Mouse (Mus musculus): ENCODE measurements around the gene Erc1. TPM values are rescaled to one million over a fixed set of nuclear protein-coding genes. Genes with fewer than 3 reads are reported as not detected.
A peak's percentile ranks its signal among the peaks of the same experiment; 100 is the strongest.

Erc1 gene
- polyA plus RNA-seq (2012; rRNA removed) (1.5 and 1.8 TPM in 2 replicates), polyA plus RNA-seq (2014; fragmentation: Nextera tagmentation; extraction: Ambion mirVana) (3.6 and 3.7 TPM in 2 replicates)

GRCm38 (mm10) chr6:119848034-119848695 lies at the start of gene Erc1:
Erc1 (minus strand) TSS chr6:119848167.
- peak within 1 kb of the TSS; percentile 77 for H3K27ac ChIP-seq
- peak within 1 kb of the TSS; percentile 99 for H3K4me2 ChIP-seq (ENCODE audit: low read depth)
- H3K4me3 ChIP-seq (ENCODE audit: insufficient read depth in 1 of 2, low read depth in 2 of 2, low read length in 2 of 2), result peak within 1 kb of the TSS; percentile 93 to 98
- H3K27me3 ChIP-seq (ENCODE audit: control insufficient read depth, insufficient read depth, low read length), result no peaks in the 10 kb centered on the region
- peak; percentile 76 to 78 (median 77) for DNase-seq (ENCODE audit: low read depth in 3 of 3, low spot score in 3 of 3)
- ATAC-seq (ENCODE audit: insufficient read depth), result peak; percentile 93
- no peak for TF ChIP-seq CTCF (IDR thresholded peaks at IDR 0.05; ENCODE audit: low read depth)
- no peak for TF ChIP-seq EP300 (IDR thresholded peaks at IDR 0.05; ENCODE audit: low read depth)
- H3K9ac ChIP-seq (replicated peaks), result peak within 1 kb of the TSS; percentile 94
- WGBS (ENCODE audit: insufficient replicate concordance), result under 1% methylated on average over 73 of the region's 73 CpGs
- no peaks in the 10 kb centered on the region for H3K36me3 ChIP-seq (replicated peaks; ENCODE audit: control insufficient read depth, insufficient read depth, low read depth)
- no peaks in the 10 kb centered on the region for H3K9me3 ChIP-seq (ENCODE audit: control insufficient read depth, low read length)
- H3K4me1 ChIP-seq (replicated peaks; ENCODE audit: control insufficient read depth in 2 of 2, insufficient read depth in 2 of 2, low read length in 1 of 2), result peaks cover 12 to 13% of the 10 kb centered on the region in 2 experiments

- Histone ChIP-seq H3K9ac (replicated peaks) (no peak overlapping the region), H3K27ac (no peak overlapping the region), H3K36me3 (replicated peaks; ENCODE audit: control insufficient read depth, insufficient read depth, low read depth) (no peaks in the 10 kb centered on the region), H3K9me3 (ENCODE audit: control insufficient read depth, low read length) (no peaks in the 10 kb centered on the region), H3K4me3 (ENCODE audit: insufficient read depth in 1 of 2, low read depth in 2 of 2, low read length in 2 of 2) (no peak overlapping the region), H3K4me2 (ENCODE audit: low read depth) (no peak overlapping the region), H3K4me1 (replicated peaks; ENCODE audit: control insufficient read depth in 2 of 2, insufficient read depth in 2 of 2, low read length in 1 of 2) (no peaks in the 10 kb centered on the region), H3K27me3 (ENCODE audit: control insufficient read depth, insufficient read depth, low read length) (no peaks in the 10 kb centered on the region)
- TF ChIP-seq EP300 (IDR thresholded peaks at IDR 0.05; ENCODE audit: low read depth) (no peak), CTCF (IDR thresholded peaks at IDR 0.05; ENCODE audit: low read depth) (no peak)
- ATAC-seq (ENCODE audit: insufficient read depth), result no peak
- 35% methylated on average over 7 of the region's 7 CpGs for WGBS (ENCODE audit: insufficient replicate concordance)
- DNase-seq (ENCODE audit: low read depth in 3 of 3, low spot score in 3 of 3), result no peak
Measured at GRCm38 (mm10) chr6:119892711-119893110, 44.7 kb upstream of the Erc1 start.

GRCm38 (mm10) chr6:119883151-119883550 lies 35.2 kb upstream of the Erc1 start:
- WGBS (ENCODE audit: insufficient replicate concordance), result 41% methylated on average over 7 of the region's 7 CpGs
- ATAC-seq (ENCODE audit: insufficient read depth) (no peak), DNase-seq (ENCODE audit: low read depth in 3 of 3, low spot score in 3 of 3) (no peak)
- Histone ChIP-seq H3K9me3 (ENCODE audit: control insufficient read depth, low read length) (no peaks in the 10 kb centered on the region), H3K27me3 (ENCODE audit: control insufficient read depth, insufficient read depth, low read length) (no peaks in the 10 kb centered on the region), H3K4me1 (replicated peaks; ENCODE audit: control insufficient read depth in 2 of 2, insufficient read depth in 2 of 2, low read length in 1 of 2) (no peaks in the 10 kb centered on the region), H3K4me2 (ENCODE audit: low read depth) (no peak overlapping the region), H3K4me3 (ENCODE audit: insufficient read depth in 1 of 2, low read depth in 2 of 2, low read length in 2 of 2) (no peak overlapping the region), H3K36me3 (replicated peaks; ENCODE audit: control insufficient read depth, insufficient read depth, low read depth) (no peaks in the 10 kb centered on the region), H3K27ac (no peak overlapping the region), H3K9ac (replicated peaks) (no peak overlapping the region)
- TF ChIP-seq CTCF (IDR thresholded peaks at IDR 0.05; ENCODE audit: low read depth), result no peak
- no peak for TF ChIP-seq EP300 (IDR thresholded peaks at IDR 0.05; ENCODE audit: low read depth)

- no peak for ATAC-seq (ENCODE audit: insufficient read depth)
- H3K4me3 ChIP-seq (ENCODE audit: insufficient read depth in 1 of 2, low read depth in 2 of 2, low read length in 2 of 2), result no peak overlapping the region
- no peaks in the 10 kb centered on the region for H3K4me1 ChIP-seq (replicated peaks; ENCODE audit: control insufficient read depth in 2 of 2, insufficient read depth in 2 of 2, low read length in 1 of 2)
- H3K4me2 ChIP-seq (ENCODE audit: low read depth), result no peak overlapping the region
- no peaks in the 10 kb centered on the region for H3K36me3 ChIP-seq (replicated peaks; ENCODE audit: control insufficient read depth, insufficient read depth, low read depth)
- no peak overlapping the region for H3K27ac ChIP-seq
- WGBS (ENCODE audit: insufficient replicate concordance), result 68% methylated on average over 11 of the region's 11 CpGs
- TF ChIP-seq CTCF (IDR thresholded peaks at IDR 0.05; ENCODE audit: low read depth) (no peak), EP300 (IDR thresholded peaks at IDR 0.05; ENCODE audit: low read depth) (no peak)
- no peak for DNase-seq (ENCODE audit: low read depth in 3 of 3, low spot score in 3 of 3)
- no peaks in the 10 kb centered on the region for H3K9me3 ChIP-seq (ENCODE audit: control insufficient read depth, low read length)
- no peaks in the 10 kb centered on the region for H3K27me3 ChIP-seq (ENCODE audit: control insufficient read depth, insufficient read depth, low read length)
- no peak overlapping the region for H3K9ac ChIP-seq (replicated peaks)
Measured at GRCm38 (mm10) chr6:119864341-119865034, 16.5 kb upstream of the Erc1 start.

DNA sequence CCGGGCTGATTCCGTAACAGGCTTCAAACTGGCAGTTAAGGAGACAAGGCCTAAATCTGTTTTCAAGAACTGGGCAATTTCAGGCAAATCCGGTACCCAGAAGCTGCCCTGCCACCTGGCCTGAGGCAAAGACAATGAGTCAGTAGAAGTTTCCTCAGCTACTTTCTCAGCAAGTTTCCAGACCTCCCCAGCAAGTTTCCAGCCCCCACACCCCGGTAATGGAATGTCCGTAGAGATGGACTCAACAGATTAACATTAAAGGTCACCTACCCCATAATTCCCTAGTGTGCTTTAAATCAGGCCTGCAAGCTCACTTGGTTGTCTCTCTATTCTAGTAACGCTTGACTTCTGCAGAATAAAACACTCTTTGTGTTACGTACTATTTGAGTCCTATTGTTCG lies 13.6 kb upstream of the Erc1 start:
- Histone ChIP-seq H3K27ac (no peak overlapping the region), H3K4me3 (ENCODE audit: insufficient read depth in 1 of 2, low read depth in 2 of 2, low read length in 2 of 2) (no peak overlapping the region), H3K36me3 (replicated peaks; ENCODE audit: control insufficient read depth, insufficient read depth, low read depth) (no peaks in the 10 kb centered on the region), H3K4me2 (ENCODE audit: low read depth) (no peak overlapping the region), H3K4me1 (replicated peaks; ENCODE audit: control insufficient read depth in 2 of 2, insufficient read depth in 2 of 2, low read length in 1 of 2) (no peaks in the 10 kb centered on the region), H3K27me3 (ENCODE audit: control insufficient read depth, insufficient read depth, low read length) (no peaks in the 10 kb centered on the region), H3K9me3 (ENCODE audit: control insufficient read depth, low read length) (no peaks in the 10 kb centered on the region), H3K9ac (replicated peaks) (no peak overlapping the region)
- DNase-seq (ENCODE audit: low read depth in 3 of 3, low spot score in 3 of 3) (no peak), ATAC-seq (ENCODE audit: insufficient read depth) (no peak)
- TF ChIP-seq CTCF (IDR thresholded peaks at IDR 0.05; ENCODE audit: low read depth) (no peak), EP300 (IDR thresholded peaks at IDR 0.05; ENCODE audit: low read depth) (no peak)
- WGBS (ENCODE audit: insufficient replicate concordance), result 75% methylated on average over 8 of the region's 8 CpGs

Data from liver, embryonic 14.5 days (tissue).